Comparison of ENCODE assay signal across 9 mouse cellular contexts in genomic region chr13:48857246-48857932, GRCm38 (mm10). TPM values are rescaled to one million over a fixed set of nuclear protein-coding genes. Genes with fewer than 3 reads are reported as not detected.
A peak's percentile ranks its signal among the peaks of the same experiment; 100 is the strongest.
DNase-seq lines count a peak whose midpoint lies in the region; ATAC-seq and TF ChIP-seq lines count a peak whose summit lies in the region.
"Had no signal": no experiment of that assay in that cellular context is flagged by ENCODE, and none has a peak within 500 bp of the region (broad histone marks: within the 10 kb centered on the region; RNA-seq: fewer than 3 reads in every experiment).

No protein-coding gene starts in this region.

- no peak for TF ChIP-seq EP300 in stomach, postnatal 0 days (optimal IDR thresholded peaks at IDR 0.05)

- H3K4me2 ChIP-seq in neural tube, embryonic 12.5 days (replicated peaks) = no peak overlapping the region
- H3K4me2 ChIP-seq in limb, embryonic 11.5 days (ENCODE audit: low read depth, severe bottlenecking) = no peak overlapping the region
- no peak overlapping the region for H3K4me2 ChIP-seq in stomach, postnatal 0 days (replicated peaks; ENCODE audit: low read depth)

- TF ChIP-seq CTCF in gastrocnemius, adult 2 months (IDR thresholded peaks at IDR 0.05) = no peak
- no peak for TF ChIP-seq CTCF in stomach, postnatal 0 days (IDR thresholded peaks at IDR 0.05; ENCODE audit: low read depth)

- WGBS in neural tube, embryonic 12.5 days = 49% methylated on average over 7 of the region's 7 CpGs
- WGBS in limb, embryonic 11.5 days = 40% methylated on average over 7 of the region's 7 CpGs
- 30% methylated on average over 7 of the region's 7 CpGs for WGBS in stomach, postnatal 0 days

- peaks cover 4% of the 10 kb centered on the region; the same call in 1 of the 2 replicates for H3K36me3 ChIP-seq in neural tube, embryonic 12.5 days
- H3K36me3 ChIP-seq in limb, embryonic 11.5 days (ENCODE audit: control insufficient read depth, insufficient read depth, low read length) = no peaks in the 10 kb centered on the region
- no peaks in the 10 kb centered on the region for H3K36me3 ChIP-seq in stomach, postnatal 0 days (ENCODE audit: control insufficient read depth, insufficient read depth, low read length)

- 0 out of 2 replicates have a peak overlapping the region, but pooled peaks have one; percentile 5 for H3K9ac ChIP-seq in neural tube, embryonic 12.5 days
- no peak overlapping the region for H3K9ac ChIP-seq in limb, embryonic 11.5 days (ENCODE audit: low read length)
- 0 out of 2 replicates have a peak overlapping the region, but pooled peaks have one; percentile 18 for H3K9ac ChIP-seq in stomach, postnatal 0 days (ENCODE audit: low read length)

- no peak overlapping the region for H3K4me3 ChIP-seq in gastrocnemius, adult 2 months
- H3K4me3 ChIP-seq in neural tube, embryonic 12.5 days = no peak overlapping the region
- H3K4me3 ChIP-seq in limb, embryonic 11.5 days (ENCODE audit: low read depth, low read length) = no peak overlapping the region
- no peak overlapping the region for H3K4me3 ChIP-seq in stomach, postnatal 0 days (ENCODE audit: low read depth, low read length)

- H3K4me1 ChIP-seq in neural tube, embryonic 12.5 days = peaks cover 49% of the 10 kb centered on the region
- H3K4me1 ChIP-seq in limb, embryonic 11.5 days (ENCODE audit: control insufficient read depth, insufficient read depth, low read length) = peaks cover 38% of the 10 kb centered on the region
- peaks cover 14% of the 10 kb centered on the region for H3K4me1 ChIP-seq in stomach, postnatal 0 days (replicated peaks; ENCODE audit: control insufficient read depth, insufficient read depth)

- intact Hi-C loops in gastrocnemius, adult 2 months (cut with DNase I) = no loop called here

- H3K27me3 ChIP-seq in neural tube, embryonic 12.5 days (replicated peaks) = no peaks in the 10 kb centered on the region
- no peaks in the 10 kb centered on the region for H3K27me3 ChIP-seq in limb, embryonic 11.5 days (ENCODE audit: control insufficient read depth, insufficient read depth, low read length)
- no peaks in the 10 kb centered on the region for H3K27me3 ChIP-seq in stomach, postnatal 0 days (ENCODE audit: control insufficient read depth, insufficient read depth, low read length)

- peak overlapping the region; percentile 59 for H3K27ac ChIP-seq in gastrocnemius, adult 2 months
- H3K27ac ChIP-seq in neural tube, embryonic 12.5 days = no peak overlapping the region
- no peak overlapping the region for H3K27ac ChIP-seq in limb, embryonic 11.5 days (replicated peaks; ENCODE audit: low read depth, low read length)
- H3K27ac ChIP-seq in stomach, postnatal 0 days (replicated peaks) = peak overlapping the region; percentile 53

- no peaks in the 10 kb centered on the region for H3K9me3 ChIP-seq in neural tube, embryonic 12.5 days
- no peaks in the 10 kb centered on the region for H3K9me3 ChIP-seq in limb, embryonic 11.5 days (ENCODE audit: control insufficient read depth, low read length)
- H3K9me3 ChIP-seq in stomach, postnatal 0 days (ENCODE audit: control insufficient read depth, low read length) = no peaks in the 10 kb centered on the region

- DNase-seq in gastrocnemius, adult 2 months = peak; percentile 40
- no peak for DNase-seq in gastrocnemius, postnatal 10 days
- no peak for DNase-seq in neural tube, embryonic 10.5 days (ENCODE audit: extremely low spot score, low spot score)
- DNase-seq in limb, embryonic 11.5 days (ENCODE audit: low spot score) = peak; percentile 32
- no peak for DNase-seq in stomach, postnatal 0 days (ENCODE audit: low spot score)
- DNase-seq in cerebellum, postnatal 10 days = no peak
- no peak for DNase-seq in layer of hippocampus, adult 18-20 months (ENCODE audit: low spot score in 2 of 2)

- ATAC-seq in neural tube, embryonic 12.5 days (ENCODE audit: low FRiP score, low read depth) = 0 out of 2 replicates have a peak, but pooled peaks have one; percentile 36
- 0 out of 2 replicates have a peak, but pooled peaks have one; percentile 29 for ATAC-seq in limb, embryonic 11.5 days (ENCODE audit: insufficient number of reproducible peaks, low FRiP score, low TSS enrichment, low read depth)
- no peak for ATAC-seq in stomach, postnatal 0 days (ENCODE audit: low FRiP score, low TSS enrichment)
- ATAC-seq: CD4-positive, CD25-positive, alpha-beta regulatory T cell, adult 4 months had no signal

RNA-seq across cellular contexts. Expression of gene Phf2, which starts 13.5 kb away (rescaled TPM):
- 10 to 100 TPM; 33.8 to 34.7 TPM for total RNA-seq in gastrocnemius, adult 2 months (2021)
- 10 to 100 TPM; 26.8 to 30.3 TPM for total RNA-seq in gastrocnemius, postnatal 10 days (2021)
- polyA plus RNA-seq in neural tube, embryonic 12.5 days (2016; fragmentation: Nextera tagmentation; extraction: Ambion mirVana) = 9.6 and 10.9 TPM in 2 replicates
- polyA plus RNA-seq in limb, embryonic 11.5 days (2014; fragmentation: Nextera tagmentation; extraction: Ambion mirVana) = 10.3 and 11.6 TPM in 2 replicates
- 2.7 and 2.9 TPM in 2 replicates for polyA plus RNA-seq in stomach, postnatal 0 days (2015; fragmentation: Nextera tagmentation; extraction: Ambion mirVana)
- 10 to 100 TPM; 41.0 to 41.7 TPM for total RNA-seq in layer of hippocampus, adult 18-20 months (2021)

Comparison
In these comparisons a context has a peak if more than half of its experiments do, and no peak if none do; other contexts are left out.
1. DNase-seq: peak in gastrocnemius, adult 2 months (single experiment) and limb, embryonic 11.5 days (single experiment); none in gastrocnemius, postnatal 10 days (single experiment), neural tube, embryonic 10.5 days (single experiment), stomach, postnatal 0 days (single experiment), cerebellum, postnatal 10 days (0 of 2) and layer of hippocampus, adult 18-20 months (0 of 2).
2. H3K27ac ChIP-seq: peak in gastrocnemius, adult 2 months (single experiment) and stomach, postnatal 0 days (single experiment); none in neural tube, embryonic 12.5 days (single experiment) and limb, embryonic 11.5 days (single experiment).